Mouse (Mus musculus): ENCODE data around the gene Cryzl2. TPM values are rescaled to one million over a fixed set of nuclear protein-coding genes. Genes with fewer than 3 reads are reported as not detected.

Cryzl2 gene
- polyA plus RNA-seq, 1 experiment from 2014 or later: 14.8 TPM

DNA sequence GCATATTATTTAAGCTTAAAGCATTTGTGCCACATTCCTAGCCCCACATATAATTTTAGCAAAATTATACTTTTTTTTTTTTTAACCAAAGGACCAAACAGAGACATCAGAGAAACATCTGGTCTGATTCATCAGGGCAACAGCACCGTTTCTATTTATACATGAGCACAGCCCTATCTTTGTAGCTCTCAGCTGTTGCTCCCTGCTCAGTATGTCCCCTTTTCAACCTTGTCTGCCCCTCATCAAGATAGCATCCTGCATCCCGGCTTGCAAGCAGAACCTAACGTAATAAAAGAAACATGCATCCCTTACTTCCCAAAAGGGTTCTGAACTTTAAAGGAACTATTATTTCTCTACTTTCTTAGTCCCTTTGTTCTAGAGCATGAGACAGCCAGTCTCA lies 41.0 kb upstream of the Cryzl2 start:
- H3K9ac ChIP-seq (replicated peaks; ENCODE audit: low read depth, low read length): no peak overlapping the region
- 0 out of 2 replicates have a peak, but pooled peaks cover 3% of the 10 kb centered on the region for H3K36me3 ChIP-seq (ENCODE audit: control insufficient read depth, insufficient read depth, low read length)
- 67% methylated on average over 3 of the region's 3 CpGs for WGBS
- H3K4me3 ChIP-seq (ENCODE audit: low read depth, low read length): no peak overlapping the region
- no peak overlapping the region for H3K27ac ChIP-seq (ENCODE audit: low read length)
- no peak for ATAC-seq (ENCODE audit: insufficient number of reproducible peaks, insufficient read depth, low FRiP score, low read depth)
- H3K27me3 ChIP-seq (ENCODE audit: control insufficient read depth, insufficient read depth, low read length): no peaks in the 10 kb centered on the region
- H3K4me2 ChIP-seq (replicated peaks; ENCODE audit: low read depth, low read length): no peak overlapping the region
- H3K4me1 ChIP-seq (ENCODE audit: control insufficient read depth, insufficient read depth, low read length): no peaks in the 10 kb centered on the region
- no peaks in the 10 kb centered on the region for H3K9me3 ChIP-seq (ENCODE audit: control insufficient read depth, low read depth, low read length)

DNA sequence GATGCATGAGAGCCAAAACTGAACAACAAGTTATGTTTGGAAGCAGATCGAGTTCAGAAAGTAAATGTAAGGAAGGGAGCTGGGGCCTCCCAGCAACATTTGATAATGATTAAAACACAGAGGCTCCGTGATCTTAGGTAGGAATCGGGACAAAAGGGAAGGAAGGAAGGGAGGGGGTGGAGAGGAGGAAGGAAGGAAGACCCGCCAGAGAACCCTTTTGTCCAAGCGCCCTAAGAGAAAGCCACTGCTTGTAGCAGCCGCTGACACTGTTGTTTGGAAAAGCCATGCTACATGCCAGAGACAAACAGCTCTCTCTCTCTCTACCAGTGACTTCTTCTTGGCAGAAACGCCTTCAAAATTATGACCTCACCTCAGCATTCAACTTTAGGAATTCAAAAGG lies 40.5 kb upstream of the Cryzl2 start:
- Histone ChIP-seq H3K4me1 (ENCODE audit: control insufficient read depth, insufficient read depth, low read length) (no peaks in the 10 kb centered on the region), H3K27ac (ENCODE audit: low read length) (no peak overlapping the region), H3K27me3 (ENCODE audit: control insufficient read depth, insufficient read depth, low read length) (no peaks in the 10 kb centered on the region), H3K9ac (replicated peaks; ENCODE audit: low read depth, low read length) (no peak overlapping the region), H3K9me3 (ENCODE audit: control insufficient read depth, low read depth, low read length) (no peaks in the 10 kb centered on the region), H3K36me3 (ENCODE audit: control insufficient read depth, insufficient read depth, low read length) (0 out of 2 replicates have a peak, but pooled peaks cover 3% of the 10 kb centered on the region), H3K4me3 (ENCODE audit: low read depth, low read length) (no peak overlapping the region), H3K4me2 (replicated peaks; ENCODE audit: low read depth, low read length) (no peak overlapping the region)
- ATAC-seq (ENCODE audit: insufficient number of reproducible peaks, insufficient read depth, low FRiP score, low read depth): no peak
- 64% methylated on average over 7 of the region's 7 CpGs for WGBS

DNA sequence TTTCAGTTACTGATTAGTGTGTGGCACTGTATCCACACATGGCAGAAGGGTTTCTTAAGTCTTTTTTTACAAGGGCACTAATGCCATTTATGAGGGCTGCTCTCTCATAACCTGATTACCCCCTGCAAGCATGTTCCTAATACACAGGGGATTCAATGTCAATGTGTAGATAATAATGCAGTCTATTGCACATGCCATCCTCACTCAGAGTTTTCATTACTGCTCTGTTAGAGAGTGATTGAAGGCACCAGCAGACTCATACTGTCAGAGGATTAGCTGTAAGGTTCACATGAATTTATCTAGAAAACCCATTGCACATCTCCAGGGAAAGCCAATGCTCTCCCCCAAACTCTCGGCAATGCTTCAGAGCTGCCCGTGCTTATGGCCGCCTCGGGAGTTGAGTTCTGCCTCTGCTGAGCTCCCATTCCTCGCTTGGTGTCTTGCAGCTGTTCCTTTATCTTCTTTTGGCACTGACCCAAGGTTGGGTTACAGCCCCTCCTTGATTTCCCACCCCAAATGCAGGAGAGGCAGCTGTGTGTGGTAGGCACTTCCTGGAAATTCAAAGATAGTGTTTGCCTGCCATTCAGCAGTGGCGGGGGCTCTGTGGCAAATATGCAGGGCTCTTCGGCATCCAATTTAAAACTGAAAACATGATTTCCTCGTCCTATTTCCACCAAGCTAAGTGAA lies 32.5 kb upstream of the Cryzl2 start:
- no peaks in the 10 kb centered on the region for H3K9me3 ChIP-seq (ENCODE audit: control insufficient read depth, low read depth, low read length)
- no peak for ATAC-seq (ENCODE audit: insufficient number of reproducible peaks, insufficient read depth, low FRiP score, low read depth)
- no peak overlapping the region for H3K27ac ChIP-seq (ENCODE audit: low read length)
- 35% methylated on average over 8 of the region's 8 CpGs for WGBS
- H3K36me3 ChIP-seq (ENCODE audit: control insufficient read depth, insufficient read depth, low read length): no peaks in the 10 kb centered on the region
- no peaks in the 10 kb centered on the region for H3K27me3 ChIP-seq (ENCODE audit: control insufficient read depth, insufficient read depth, low read length)
- H3K4me3 ChIP-seq (ENCODE audit: low read depth, low read length): no peak overlapping the region
- H3K4me1 ChIP-seq (ENCODE audit: control insufficient read depth, insufficient read depth, low read length): no peaks in the 10 kb centered on the region
- no peak overlapping the region for H3K4me2 ChIP-seq (replicated peaks; ENCODE audit: low read depth, low read length)
- no peak overlapping the region for H3K9ac ChIP-seq (replicated peaks; ENCODE audit: low read depth, low read length)

DNA sequence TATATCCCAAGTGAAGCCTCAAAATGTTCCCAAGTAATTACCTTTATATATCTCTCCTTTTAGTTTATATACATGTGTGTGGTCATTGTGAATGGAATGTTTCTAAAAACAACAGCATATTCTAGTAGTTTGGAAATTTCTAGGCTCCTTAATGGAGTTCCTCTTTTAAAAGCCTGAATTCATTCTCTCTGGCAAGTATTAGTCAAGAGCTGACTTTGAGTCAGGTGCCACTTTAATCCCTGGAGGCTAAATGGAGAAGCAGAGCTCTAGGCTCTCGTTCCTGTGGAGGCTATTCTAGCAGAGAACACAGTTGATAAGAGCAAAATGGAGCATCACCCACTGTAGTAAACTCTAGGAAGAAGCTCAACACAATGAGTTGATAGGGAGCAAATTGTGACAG lies 31.4 kb upstream of the Cryzl2 start:
- Histone ChIP-seq H3K9me3 (ENCODE audit: control insufficient read depth, low read depth, low read length) (no peaks in the 10 kb centered on the region), H3K36me3 (ENCODE audit: control insufficient read depth, insufficient read depth, low read length) (no peaks in the 10 kb centered on the region), H3K27ac (ENCODE audit: low read length) (no peak overlapping the region), H3K9ac (replicated peaks; ENCODE audit: low read depth, low read length) (no peak overlapping the region), H3K4me2 (replicated peaks; ENCODE audit: low read depth, low read length) (no peak overlapping the region), H3K4me3 (ENCODE audit: low read depth, low read length) (no peak overlapping the region), H3K4me1 (ENCODE audit: control insufficient read depth, insufficient read depth, low read length) (no peaks in the 10 kb centered on the region), H3K27me3 (ENCODE audit: control insufficient read depth, insufficient read depth, low read length) (no peaks in the 10 kb centered on the region)
- WGBS: 62% methylated on average over 1 of the region's 1 CpGs
- no peak for ATAC-seq (ENCODE audit: insufficient number of reproducible peaks, insufficient read depth, low FRiP score, low read depth)

DNA sequence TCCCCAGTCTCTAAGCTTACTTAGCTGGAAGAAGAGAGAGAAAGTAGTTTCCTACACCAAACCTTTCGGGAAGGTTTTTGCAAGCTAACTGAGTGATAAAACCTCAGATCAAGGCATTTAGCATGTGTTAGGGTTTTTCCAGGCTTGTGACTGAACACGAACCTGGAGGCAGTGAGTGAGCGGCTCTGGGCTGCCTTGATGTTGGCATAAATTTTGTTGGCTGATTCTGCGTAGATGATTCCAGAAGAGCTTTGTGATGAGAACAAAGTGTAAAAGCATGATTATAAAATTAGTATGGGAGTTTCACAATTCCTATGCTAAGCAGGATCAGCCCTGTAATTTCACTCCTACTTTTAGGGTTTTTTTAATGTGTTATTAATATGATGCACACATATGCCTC lies 30.8 kb upstream of the Cryzl2 start:
- no peak overlapping the region for H3K27ac ChIP-seq (ENCODE audit: low read length)
- no peak overlapping the region for H3K4me2 ChIP-seq (replicated peaks; ENCODE audit: low read depth, low read length)
- no peaks in the 10 kb centered on the region for H3K9me3 ChIP-seq (ENCODE audit: control insufficient read depth, low read depth, low read length)
- no peak overlapping the region for H3K9ac ChIP-seq (replicated peaks; ENCODE audit: low read depth, low read length)
- no peak overlapping the region for H3K4me3 ChIP-seq (ENCODE audit: low read depth, low read length)
- WGBS: 94% methylated on average over 4 of the region's 4 CpGs
- ATAC-seq (ENCODE audit: insufficient number of reproducible peaks, insufficient read depth, low FRiP score, low read depth): no peak
- no peaks in the 10 kb centered on the region for H3K27me3 ChIP-seq (ENCODE audit: control insufficient read depth, insufficient read depth, low read length)
- no peaks in the 10 kb centered on the region for H3K4me1 ChIP-seq (ENCODE audit: control insufficient read depth, insufficient read depth, low read length)
- H3K36me3 ChIP-seq (ENCODE audit: control insufficient read depth, insufficient read depth, low read length): no peaks in the 10 kb centered on the region

DNA sequence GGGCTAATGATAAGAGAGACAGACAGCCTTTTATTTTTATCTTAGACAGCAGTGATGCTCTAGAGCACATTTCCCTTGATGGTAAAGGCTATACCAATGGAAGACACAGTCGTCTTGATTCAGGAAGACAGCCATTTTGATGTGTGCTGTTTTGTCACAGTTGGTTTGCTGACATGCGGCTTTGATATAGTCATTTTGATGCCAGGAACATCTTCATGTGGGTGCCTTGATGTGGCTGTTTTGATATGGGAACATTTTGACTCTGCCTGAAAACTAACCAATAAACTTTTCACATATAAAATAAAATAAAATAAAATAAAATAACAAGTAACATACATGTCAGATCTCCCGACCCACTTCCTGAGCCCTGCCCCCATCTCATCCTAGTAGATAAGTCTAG lies 30.0 kb upstream of the Cryzl2 start:
- no peak for ATAC-seq (ENCODE audit: insufficient number of reproducible peaks, insufficient read depth, low FRiP score, low read depth)
- WGBS: 87% methylated on average over 3 of the region's 3 CpGs
- no peaks in the 10 kb centered on the region for H3K27me3 ChIP-seq (ENCODE audit: control insufficient read depth, insufficient read depth, low read length)

DNA sequence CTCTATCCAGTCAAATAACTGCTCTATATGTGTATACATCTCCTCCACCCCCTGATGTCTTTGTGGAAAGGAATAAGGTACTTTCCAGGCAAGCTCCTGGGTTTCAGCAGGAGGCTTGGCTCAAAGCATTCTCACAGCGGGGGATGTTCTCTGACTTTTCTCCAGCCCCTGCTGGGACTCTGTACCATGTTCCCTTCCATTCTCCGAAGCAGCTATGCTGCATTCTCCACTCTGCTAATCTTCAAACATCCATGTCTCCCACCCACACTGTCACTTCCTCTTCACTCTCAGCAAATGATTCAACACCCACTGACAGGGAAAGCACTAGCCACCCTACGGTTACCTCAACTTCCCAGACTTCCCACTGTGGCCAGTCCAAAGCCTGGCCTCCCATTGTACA lies 25.1 kb upstream of the Cryzl2 start:
- H3K27ac ChIP-seq (ENCODE audit: low read length): no peak overlapping the region
- H3K9me3 ChIP-seq (ENCODE audit: control insufficient read depth, low read depth, low read length): no peaks in the 10 kb centered on the region
- H3K9ac ChIP-seq (replicated peaks; ENCODE audit: low read depth, low read length): no peak overlapping the region
- no peaks in the 10 kb centered on the region for H3K27me3 ChIP-seq (ENCODE audit: control insufficient read depth, insufficient read depth, low read length)
- ATAC-seq (ENCODE audit: insufficient number of reproducible peaks, insufficient read depth, low FRiP score, low read depth): no peak
- H3K4me3 ChIP-seq (ENCODE audit: low read depth, low read length): no peak overlapping the region
- 45% methylated on average over 3 of the region's 3 CpGs for WGBS
- H3K4me1 ChIP-seq (ENCODE audit: control insufficient read depth, insufficient read depth, low read length): no peaks in the 10 kb centered on the region
- no peaks in the 10 kb centered on the region for H3K36me3 ChIP-seq (ENCODE audit: control insufficient read depth, insufficient read depth, low read length)
- no peak overlapping the region for H3K4me2 ChIP-seq (replicated peaks; ENCODE audit: low read depth, low read length)

More for the DNA sequence above, 30.0 kb upstream of the Cryzl2 start:
- no peak overlapping the region for H3K9ac ChIP-seq (replicated peaks; ENCODE audit: low read depth, low read length)
- no peaks in the 10 kb centered on the region for H3K9me3 ChIP-seq (ENCODE audit: control insufficient read depth, low read depth, low read length)
- no peak overlapping the region for H3K4me3 ChIP-seq (ENCODE audit: low read depth, low read length)
- H3K27ac ChIP-seq (ENCODE audit: low read length): no peak overlapping the region
- no peaks in the 10 kb centered on the region for H3K4me1 ChIP-seq (ENCODE audit: control insufficient read depth, insufficient read depth, low read length)
- no peak overlapping the region for H3K4me2 ChIP-seq (replicated peaks; ENCODE audit: low read depth, low read length)
- no peaks in the 10 kb centered on the region for H3K36me3 ChIP-seq (ENCODE audit: control insufficient read depth, insufficient read depth, low read length)

DNA sequence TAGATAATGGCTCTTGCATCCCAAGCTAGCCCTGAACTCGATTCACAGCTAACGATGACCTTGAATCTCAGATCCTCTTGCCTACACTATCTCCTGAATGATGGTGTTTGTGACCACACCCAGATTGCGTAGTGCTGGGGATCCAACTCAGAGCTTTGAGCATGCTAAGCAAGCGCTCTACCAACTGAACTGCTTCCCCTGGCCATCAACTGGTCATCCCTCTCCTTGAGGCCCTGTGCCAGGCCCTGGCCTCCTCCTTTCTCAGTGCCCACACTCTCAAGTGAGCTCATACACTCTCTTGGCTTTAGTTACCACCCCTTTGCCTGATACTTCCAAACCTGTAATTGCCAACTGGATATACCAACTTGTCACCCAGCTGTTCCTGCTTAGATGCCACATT lies 24.0 kb upstream of the Cryzl2 start:
- Histone ChIP-seq H3K9me3 (ENCODE audit: control insufficient read depth, low read depth, low read length) (no peaks in the 10 kb centered on the region), H3K4me3 (ENCODE audit: low read depth, low read length) (no peak overlapping the region), H3K36me3 (ENCODE audit: control insufficient read depth, insufficient read depth, low read length) (no peaks in the 10 kb centered on the region), H3K9ac (replicated peaks; ENCODE audit: low read depth, low read length) (no peak overlapping the region), H3K4me2 (replicated peaks; ENCODE audit: low read depth, low read length) (no peak overlapping the region), H3K27ac (ENCODE audit: low read length) (no peak overlapping the region), H3K4me1 (ENCODE audit: control insufficient read depth, insufficient read depth, low read length) (no peaks in the 10 kb centered on the region), H3K27me3 (ENCODE audit: control insufficient read depth, insufficient read depth, low read length) (no peaks in the 10 kb centered on the region)
- ATAC-seq (ENCODE audit: insufficient number of reproducible peaks, insufficient read depth, low FRiP score, low read depth): no peak
- WGBS: 85% methylated on average over 4 of the region's 4 CpGs

DNA sequence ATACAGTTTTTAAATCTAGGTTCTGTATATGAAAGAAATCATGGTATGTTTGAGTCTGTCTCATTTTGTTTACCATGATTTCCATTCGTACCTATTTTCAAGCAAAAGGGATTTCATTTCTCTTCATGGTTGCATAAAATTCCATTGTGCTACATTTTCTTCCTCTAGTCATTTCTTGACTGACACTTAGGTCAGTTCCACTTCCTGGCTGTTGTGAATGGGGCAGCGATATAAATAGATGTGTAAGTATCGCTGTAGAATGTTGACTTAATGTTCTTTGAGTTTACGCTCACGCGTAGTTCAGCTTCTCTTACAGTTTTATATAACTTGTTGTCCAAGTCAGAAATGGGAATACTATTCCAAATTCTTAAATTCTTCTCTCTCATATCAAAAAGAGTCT lies 22.5 kb upstream of the Cryzl2 start:
- Histone ChIP-seq H3K27ac (ENCODE audit: low read length) (no peak overlapping the region), H3K4me2 (replicated peaks; ENCODE audit: low read depth, low read length) (no peak overlapping the region), H3K4me3 (ENCODE audit: low read depth, low read length) (no peak overlapping the region), H3K27me3 (ENCODE audit: control insufficient read depth, insufficient read depth, low read length) (no peaks in the 10 kb centered on the region), H3K9me3 (ENCODE audit: control insufficient read depth, low read depth, low read length) (no peaks in the 10 kb centered on the region), H3K9ac (replicated peaks; ENCODE audit: low read depth, low read length) (no peak overlapping the region), H3K36me3 (ENCODE audit: control insufficient read depth, insufficient read depth, low read length) (no peaks in the 10 kb centered on the region), H3K4me1 (ENCODE audit: control insufficient read depth, insufficient read depth, low read length) (no peaks in the 10 kb centered on the region)
- WGBS: 80% methylated on average over 6 of the region's 6 CpGs
- ATAC-seq (ENCODE audit: insufficient number of reproducible peaks, insufficient read depth, low FRiP score, low read depth): no peak

Data from stomach, embryonic 14.5 days (tissue).